In genomic region chrX:108731755-108732154, GRCm38 (mm10) we compare ENCODE assay signal across 14 mouse cellular contexts.
DNase-seq lines count a peak whose midpoint lies in the region; ATAC-seq and TF ChIP-seq lines count a peak whose summit lies in the region.
"Had no signal": no experiment of that assay in that cellular context is flagged by ENCODE, and none has a peak within 500 bp of the region (broad histone marks: within the 10 kb centered on the region; RNA-seq: fewer than 3 reads in every experiment).

No protein-coding gene starts in this region.

- no peak for ATAC-seq in kidney, embryonic 15.5 days (replicated peaks; ENCODE audit: low FRiP score)
- peak; percentile 59 for ATAC-seq in lung, postnatal 0 days
- no peak for ATAC-seq in neural tube, embryonic 15.5 days (ENCODE audit: low FRiP score)
- ATAC-seq: intestine, embryonic 15.5 days had no signal

- TF ChIP-seq EP300 in lung, postnatal 0 days (IDR thresholded peaks at IDR 0.05), result no peak

- no peaks in the 10 kb centered on the region for H3K4me1 ChIP-seq in kidney, adult 2 months (ENCODE audit: control insufficient read depth, insufficient read depth, low read length)
- no peaks in the 10 kb centered on the region for H3K4me1 ChIP-seq in kidney, embryonic 15.5 days
- no peaks in the 10 kb centered on the region for H3K4me1 ChIP-seq in lung, postnatal 0 days (ENCODE audit: insufficient read depth, low read depth, low read length)
- no peaks in the 10 kb centered on the region for H3K4me1 ChIP-seq in neural tube, embryonic 15.5 days
- H3K4me1 ChIP-seq: intestine, embryonic 15.5 days had no signal

- no peak overlapping the region for H3K4me2 ChIP-seq in kidney, embryonic 15.5 days
- no peak overlapping the region for H3K4me2 ChIP-seq in lung, postnatal 0 days (replicated peaks; ENCODE audit: low read depth, low read length)
- H3K4me2 ChIP-seq in neural tube, embryonic 15.5 days, result no peak overlapping the region
- H3K4me2 ChIP-seq: heart, embryonic 12.5 days; intestine, embryonic 15.5 days; midbrain, embryonic 11.5 days had no signal

- TF ChIP-seq POLR2A in kidney, adult 2 months (IDR thresholded peaks at IDR 0.05; ENCODE audit: low read depth, low read length), result no peak

- H3K9me3 ChIP-seq in kidney, embryonic 15.5 days (replicated peaks), result no peaks in the 10 kb centered on the region
- H3K9me3 ChIP-seq in lung, postnatal 0 days (ENCODE audit: low read length), result no peaks in the 10 kb centered on the region
- H3K9me3 ChIP-seq in neural tube, embryonic 15.5 days (replicated peaks), result no peaks in the 10 kb centered on the region
- H3K9me3 ChIP-seq: heart, embryonic 12.5 days; intestine, embryonic 15.5 days had no signal

- no peak overlapping the region for H3K9ac ChIP-seq in kidney, embryonic 15.5 days
- H3K9ac ChIP-seq in lung, postnatal 0 days (replicated peaks; ENCODE audit: low read depth), result no peak overlapping the region
- H3K9ac ChIP-seq in neural tube, embryonic 15.5 days (replicated peaks), result no peak overlapping the region
- H3K9ac ChIP-seq: heart, embryonic 12.5 days; intestine, embryonic 15.5 days had no signal

- H3K4me3 ChIP-seq in kidney, adult 2 months (ENCODE audit: insufficient read depth, low read depth, low read length), result no peak overlapping the region
- no peak overlapping the region for H3K4me3 ChIP-seq in kidney, embryonic 15.5 days (replicated peaks)
- no peak overlapping the region for H3K4me3 ChIP-seq in lung, postnatal 0 days (ENCODE audit: low read depth, low read length)
- H3K4me3 ChIP-seq in neural tube, embryonic 15.5 days (replicated peaks), result no peak overlapping the region
- H3K4me3 ChIP-seq: heart, embryonic 12.5 days; intestine, embryonic 15.5 days had no signal

- no peaks in the 10 kb centered on the region for H3K27me3 ChIP-seq in kidney, adult 2 months (replicated peaks; ENCODE audit: control insufficient read depth, insufficient read depth, low read length)
- no peaks in the 10 kb centered on the region for H3K27me3 ChIP-seq in kidney, embryonic 15.5 days
- no peaks in the 10 kb centered on the region for H3K27me3 ChIP-seq in lung, postnatal 0 days (replicated peaks; ENCODE audit: insufficient read depth, low read length)
- H3K27me3 ChIP-seq in neural tube, embryonic 15.5 days (replicated peaks), result no peaks in the 10 kb centered on the region
- H3K27me3 ChIP-seq: heart, embryonic 12.5 days; intestine, embryonic 15.5 days had no signal

- peak; percentile 1 for DNase-seq in kidney, adult 2 months
- peak; percentile 11 for DNase-seq in lung, postnatal 0 days (ENCODE audit: low spot score)
- no peak for DNase-seq in lung, postnatal 25 days (ENCODE audit: low spot score)
- peak; percentile 6 for DNase-seq in embryo, embryonic 9.5 days (ENCODE audit: extremely low spot score)
- DNase-seq in yolk sac, embryonic 10.5 days (ENCODE audit: low spot score), result peak; percentile 65
- no peak for DNase-seq in frontal cortex, postnatal 10 days (ENCODE audit: low spot score in 2 of 2)
- DNase-seq: B cell, adult 2 months; cerebellum, adult 11 months; right cerebral cortex, postnatal 4 days had no signal

- no peaks in the 10 kb centered on the region for H3K36me3 ChIP-seq in kidney, adult 2 months (ENCODE audit: control insufficient read depth, insufficient read depth, low read length)
- no peaks in the 10 kb centered on the region for H3K36me3 ChIP-seq in kidney, embryonic 15.5 days
- H3K36me3 ChIP-seq in lung, postnatal 0 days (ENCODE audit: insufficient read depth, low read length), result no peaks in the 10 kb centered on the region
- H3K36me3 ChIP-seq in neural tube, embryonic 15.5 days, result no peaks in the 10 kb centered on the region
- H3K36me3 ChIP-seq: heart, embryonic 12.5 days; intestine, embryonic 15.5 days had no signal

- no peak for TF ChIP-seq CTCF in kidney, adult 2 months (conservative IDR thresholded peaks at IDR 0.05; ENCODE audit: insufficient read depth, insufficient read length, low read depth, low read length)
- no peak for TF ChIP-seq CTCF in lung, postnatal 0 days (IDR thresholded peaks at IDR 0.05)

- no peak overlapping the region for H3K27ac ChIP-seq in kidney, adult 2 months (ENCODE audit: insufficient read depth, low read depth, low read length)
- no peak overlapping the region for H3K27ac ChIP-seq in kidney, embryonic 15.5 days
- no peak overlapping the region for H3K27ac ChIP-seq in lung, postnatal 0 days (ENCODE audit: low read length)
- H3K27ac ChIP-seq in neural tube, embryonic 15.5 days (replicated peaks), result no peak overlapping the region
- H3K27ac ChIP-seq: intestine, embryonic 15.5 days had no signal

Comparison
In these comparisons a context has a peak if more than half of its experiments do, and no peak if none do; other contexts are left out.
1. DNase-seq: peak in kidney, adult 2 months (single experiment), lung, postnatal 0 days (single experiment), embryo, embryonic 9.5 days (single experiment) and yolk sac, embryonic 10.5 days (single experiment); none in lung, postnatal 25 days (single experiment) and frontal cortex, postnatal 10 days (0 of 2).